ENCODE assay signal across 31 mouse cellular contexts in genomic region chr12:74357806-74358205, GRCm38 (mm10). TPM values are rescaled to one million over a fixed set of nuclear protein-coding genes. Genes with fewer than 3 reads are reported as not detected.
DNase-seq lines count a peak whose midpoint lies in the region; ATAC-seq and TF ChIP-seq lines count a peak whose summit lies in the region.
"Had no signal": no experiment of that assay in that cellular context is flagged by ENCODE, and none has a peak within 500 bp of the region (broad histone marks: within the 10 kb centered on the region; RNA-seq: fewer than 3 reads in every experiment).

No protein-coding gene starts in this region.

- H3K36me3 ChIP-seq in forebrain, postnatal 0 days (ENCODE audit: insufficient read depth) = no peaks in the 10 kb centered on the region
- no peaks in the 10 kb centered on the region for H3K36me3 ChIP-seq in forebrain, embryonic 14.5 days (ENCODE audit: control insufficient read depth, insufficient read depth, low read length)
- no peaks in the 10 kb centered on the region for H3K36me3 ChIP-seq in kidney, postnatal 0 days (ENCODE audit: insufficient read depth, low read length)
- H3K36me3 ChIP-seq in stomach, embryonic 14.5 days (ENCODE audit: control insufficient read depth, insufficient read depth, low read length) = no peaks in the 10 kb centered on the region
- no peaks in the 10 kb centered on the region for H3K36me3 ChIP-seq in stomach, postnatal 0 days (ENCODE audit: control insufficient read depth, insufficient read depth, low read length)
- no peaks in the 10 kb centered on the region for H3K36me3 ChIP-seq in stomach, embryonic 16.5 days (ENCODE audit: control insufficient read depth, insufficient read depth, low read length)
- H3K36me3 ChIP-seq in hindbrain, embryonic 12.5 days = no peaks in the 10 kb centered on the region
- H3K36me3 ChIP-seq: embryonic facial prominence, embryonic 13.5 days; embryonic facial prominence, embryonic 15.5 days; forebrain, embryonic 10.5 days; forebrain, embryonic 12.5 days; forebrain, embryonic 15.5 days; G1E had no signal

- ATAC-seq in forebrain, postnatal 0 days = no peak
- no peak for ATAC-seq in forebrain, embryonic 14.5 days
- no peak for ATAC-seq in kidney, postnatal 0 days (replicated peaks; ENCODE audit: low FRiP score, low read depth)
- ATAC-seq in stomach, embryonic 14.5 days (ENCODE audit: insufficient number of reproducible peaks, insufficient read depth, low FRiP score, low read depth) = peak; percentile 65; the same call in 1 of the 2 replicates
- ATAC-seq in stomach, postnatal 0 days (ENCODE audit: low FRiP score, low TSS enrichment) = no peak
- peak; percentile 40; the same call in 1 of the 2 replicates for ATAC-seq in stomach, embryonic 16.5 days (ENCODE audit: insufficient read depth, low FRiP score)
- ATAC-seq in hindbrain, embryonic 12.5 days (ENCODE audit: low FRiP score) = no peak
- ATAC-seq: activated CD4-positive, CD25-positive, alpha-beta regulatory T cell, adult 4 months; CD4-positive, CD25-positive, alpha-beta regulatory T cell, adult 4 months; forebrain, embryonic 15.5 days; Patski had no signal

- no peaks in the 10 kb centered on the region for H3K9me3 ChIP-seq in forebrain, postnatal 0 days (ENCODE audit: low read length)
- H3K9me3 ChIP-seq in forebrain, embryonic 14.5 days (replicated peaks; ENCODE audit: control insufficient read depth, low read length) = no peaks in the 10 kb centered on the region
- H3K9me3 ChIP-seq in kidney, postnatal 0 days (replicated peaks; ENCODE audit: low read length) = no peaks in the 10 kb centered on the region
- no peaks in the 10 kb centered on the region for H3K9me3 ChIP-seq in stomach, embryonic 14.5 days (ENCODE audit: control insufficient read depth, low read depth, low read length)
- no peaks in the 10 kb centered on the region for H3K9me3 ChIP-seq in stomach, postnatal 0 days (ENCODE audit: control insufficient read depth, low read length)
- H3K9me3 ChIP-seq in stomach, embryonic 16.5 days (replicated peaks; ENCODE audit: control insufficient read depth, low read length) = no peaks in the 10 kb centered on the region
- no peaks in the 10 kb centered on the region for H3K9me3 ChIP-seq in hindbrain, embryonic 12.5 days (replicated peaks)
- H3K9me3 ChIP-seq: embryonic facial prominence, embryonic 13.5 days; embryonic facial prominence, embryonic 15.5 days; forebrain, embryonic 10.5 days; forebrain, embryonic 12.5 days; forebrain, embryonic 15.5 days had no signal

- WGBS in forebrain, postnatal 0 days = 42% methylated on average over 6 of the region's 6 CpGs
- 44% methylated on average over 6 of the region's 6 CpGs for WGBS in forebrain, embryonic 14.5 days
- WGBS in kidney, postnatal 0 days = 38% methylated on average over 6 of the region's 6 CpGs
- WGBS in stomach, embryonic 14.5 days = 24% methylated on average over 6 of the region's 6 CpGs
- WGBS in stomach, postnatal 0 days = 36% methylated on average over 6 of the region's 6 CpGs
- WGBS in stomach, embryonic 16.5 days = 36% methylated on average over 6 of the region's 6 CpGs
- 79% methylated on average over 6 of the region's 6 CpGs for WGBS in hindbrain, embryonic 12.5 days

- no peak overlapping the region for H3K27ac ChIP-seq in forebrain, postnatal 0 days (ENCODE audit: low read depth, low read length)
- no peak overlapping the region for H3K27ac ChIP-seq in forebrain, embryonic 14.5 days (ENCODE audit: low read depth, low read length)
- H3K27ac ChIP-seq in kidney, postnatal 0 days = no peak overlapping the region
- H3K27ac ChIP-seq in stomach, embryonic 14.5 days (ENCODE audit: low read length) = peak overlapping the region; percentile 21; the same call in 1 of the 2 replicates
- no peak overlapping the region for H3K27ac ChIP-seq in stomach, postnatal 0 days (replicated peaks)
- H3K27ac ChIP-seq in stomach, embryonic 16.5 days (ENCODE audit: low read length) = no peak overlapping the region
- no peak overlapping the region for H3K27ac ChIP-seq in hindbrain, embryonic 12.5 days
- H3K27ac ChIP-seq: embryonic facial prominence, embryonic 13.5 days; embryonic facial prominence, embryonic 15.5 days; forebrain, embryonic 10.5 days; forebrain, embryonic 12.5 days; forebrain, embryonic 15.5 days had no signal

- H3K4me3 ChIP-seq in forebrain, postnatal 0 days (ENCODE audit: low read depth, low read length) = no peak overlapping the region
- no peak overlapping the region for H3K4me3 ChIP-seq in forebrain, embryonic 14.5 days (ENCODE audit: low read depth, low read length)
- H3K4me3 ChIP-seq in kidney, postnatal 0 days (replicated peaks; ENCODE audit: low read depth, low read length) = no peak overlapping the region
- no peak overlapping the region for H3K4me3 ChIP-seq in stomach, embryonic 14.5 days (ENCODE audit: low read depth, low read length)
- H3K4me3 ChIP-seq in stomach, postnatal 0 days (ENCODE audit: low read depth, low read length) = no peak overlapping the region
- H3K4me3 ChIP-seq in stomach, embryonic 16.5 days (replicated peaks; ENCODE audit: low read length) = no peak overlapping the region
- H3K4me3 ChIP-seq in hindbrain, embryonic 12.5 days = no peak overlapping the region
- H3K4me3 ChIP-seq: embryonic facial prominence, embryonic 13.5 days; embryonic facial prominence, embryonic 15.5 days; erythroblast, embryonic 14.5 days; forebrain, embryonic 10.5 days; forebrain, embryonic 12.5 days; forebrain, embryonic 15.5 days had no signal

- H3K4me1 ChIP-seq in forebrain, postnatal 0 days (ENCODE audit: insufficient read depth) = 0 out of 2 replicates have a peak, but pooled peaks cover 2% of the 10 kb centered on the region
- H3K4me1 ChIP-seq in forebrain, embryonic 14.5 days (ENCODE audit: control insufficient read depth, insufficient read depth, low read length) = no peaks in the 10 kb centered on the region
- no peaks in the 10 kb centered on the region for H3K4me1 ChIP-seq in kidney, postnatal 0 days (replicated peaks; ENCODE audit: insufficient read depth, low read length)
- H3K4me1 ChIP-seq in stomach, embryonic 14.5 days (ENCODE audit: control insufficient read depth, insufficient read depth, low read length) = 0 out of 2 replicates have a peak, but pooled peaks cover 3% of the 10 kb centered on the region
- no peaks in the 10 kb centered on the region for H3K4me1 ChIP-seq in stomach, postnatal 0 days (replicated peaks; ENCODE audit: control insufficient read depth, insufficient read depth)
- no peaks in the 10 kb centered on the region; the same call in 1 of the 2 replicates for H3K4me1 ChIP-seq in stomach, embryonic 16.5 days (ENCODE audit: control insufficient read depth, insufficient read depth, low read length)
- H3K4me1 ChIP-seq in hindbrain, embryonic 12.5 days = no peaks in the 10 kb centered on the region
- H3K4me1 ChIP-seq: embryonic facial prominence, embryonic 15.5 days; forebrain, embryonic 12.5 days; forebrain, embryonic 15.5 days had no signal

- 0 out of 2 replicates have a peak, but pooled peaks have one; percentile 3 for TF ChIP-seq CTCF in forebrain, postnatal 0 days (IDR thresholded peaks at IDR 0.05; ENCODE audit: low read depth)
- no peak for TF ChIP-seq CTCF in kidney, postnatal 0 days (IDR thresholded peaks at IDR 0.05; ENCODE audit: low read depth)
- no peak for TF ChIP-seq CTCF in stomach, postnatal 0 days (IDR thresholded peaks at IDR 0.05; ENCODE audit: low read depth)

- no peak overlapping the region for H3K4me2 ChIP-seq in forebrain, postnatal 0 days (ENCODE audit: low read depth)
- H3K4me2 ChIP-seq in forebrain, embryonic 14.5 days (ENCODE audit: low read length) = no peak overlapping the region
- H3K4me2 ChIP-seq in kidney, postnatal 0 days (ENCODE audit: low read length) = no peak overlapping the region
- H3K4me2 ChIP-seq in stomach, embryonic 14.5 days (replicated peaks; ENCODE audit: low read depth, low read length) = no peak overlapping the region
- H3K4me2 ChIP-seq in stomach, postnatal 0 days (replicated peaks; ENCODE audit: low read depth) = no peak overlapping the region
- H3K4me2 ChIP-seq in stomach, embryonic 16.5 days (ENCODE audit: low read depth, low read length) = no peak overlapping the region
- no peak overlapping the region for H3K4me2 ChIP-seq in hindbrain, embryonic 12.5 days (replicated peaks)
- H3K4me2 ChIP-seq: embryonic facial prominence, embryonic 13.5 days; embryonic facial prominence, embryonic 15.5 days; forebrain, embryonic 12.5 days; forebrain, embryonic 15.5 days had no signal

- no peak overlapping the region for H3K9ac ChIP-seq in forebrain, postnatal 0 days
- H3K9ac ChIP-seq in forebrain, embryonic 14.5 days (ENCODE audit: low read length) = no peak overlapping the region
- no peak overlapping the region for H3K9ac ChIP-seq in kidney, postnatal 0 days (ENCODE audit: low read depth, low read length)
- H3K9ac ChIP-seq in stomach, embryonic 14.5 days (replicated peaks; ENCODE audit: low read depth, low read length) = no peak overlapping the region
- H3K9ac ChIP-seq in stomach, postnatal 0 days (ENCODE audit: low read length) = no peak overlapping the region
- H3K9ac ChIP-seq in stomach, embryonic 16.5 days (ENCODE audit: low read length) = no peak overlapping the region
- no peak overlapping the region for H3K9ac ChIP-seq in hindbrain, embryonic 12.5 days
- H3K9ac ChIP-seq: embryonic facial prominence, embryonic 13.5 days; embryonic facial prominence, embryonic 15.5 days; forebrain, embryonic 12.5 days; forebrain, embryonic 15.5 days had no signal

- no peak for TF ChIP-seq EP300 in stomach, postnatal 0 days (optimal IDR thresholded peaks at IDR 0.05)

- no peaks in the 10 kb centered on the region for H3K27me3 ChIP-seq in forebrain, postnatal 0 days (ENCODE audit: insufficient read depth, low read length)
- H3K27me3 ChIP-seq in forebrain, embryonic 14.5 days (replicated peaks; ENCODE audit: control insufficient read depth, insufficient read depth, low read length) = no peaks in the 10 kb centered on the region
- H3K27me3 ChIP-seq in kidney, postnatal 0 days (ENCODE audit: insufficient read depth, low read length) = no peaks in the 10 kb centered on the region
- no peaks in the 10 kb centered on the region for H3K27me3 ChIP-seq in stomach, embryonic 14.5 days (ENCODE audit: control insufficient read depth, insufficient read depth, low read length)
- H3K27me3 ChIP-seq in stomach, postnatal 0 days (ENCODE audit: control insufficient read depth, insufficient read depth, low read length) = no peaks in the 10 kb centered on the region
- H3K27me3 ChIP-seq in stomach, embryonic 16.5 days (ENCODE audit: control insufficient read depth, insufficient read depth, low read length) = no peaks in the 10 kb centered on the region
- H3K27me3 ChIP-seq in hindbrain, embryonic 12.5 days = no peaks in the 10 kb centered on the region
- H3K27me3 ChIP-seq: CH12.LX; embryonic facial prominence, embryonic 13.5 days; embryonic facial prominence, embryonic 15.5 days; forebrain, embryonic 12.5 days; forebrain, embryonic 15.5 days had no signal

- DNase-seq in forebrain, postnatal 0 days = no peak
- no peak for DNase-seq in forebrain, embryonic 14.5 days (ENCODE audit: low spot score)
- peak; percentile 20 for DNase-seq in kidney, postnatal 0 days (ENCODE audit: low spot score)
- DNase-seq in kidney, postnatal 25 days = no peak
- no peak for DNase-seq in stomach, postnatal 0 days (ENCODE audit: low spot score)
- DNase-seq: adrenal gland, adult 8-10 months; adrenal gland, postnatal 14 days; adrenal gland, postnatal 36 days; B cell, adult 2 months; cerebellum, adult 11-12 months; cerebellum, adult 2 months; cerebellum, adult 9-10 months; cerebellum, postnatal 10 days; cerebellum, postnatal 25 days had no signal

RNA-seq across cellular contexts. Expression of gene Gm11042, which starts 41.6 kb away (rescaled TPM):
- total RNA-seq in forebrain, postnatal 0 days (2014; rRNA removed) = not detected in 2 replicates
- not detected in 2 replicates for polyA plus RNA-seq in forebrain, postnatal 0 days (2015; fragmentation: Nextera tagmentation; extraction: Ambion mirVana)
- polyA plus RNA-seq in forebrain, embryonic 14.5 days (2014; fragmentation: Nextera tagmentation; extraction: Ambion mirVana) = not detected in 2 replicates
- polyA plus RNA-seq in kidney, postnatal 0 days (2015; fragmentation: Nextera tagmentation; extraction: Ambion mirVana) = not detected in 2 replicates
- not detected in 2 replicates for polyA plus RNA-seq in stomach, embryonic 14.5 days (2014; fragmentation: Nextera tagmentation; extraction: Ambion mirVana)
- polyA plus RNA-seq in stomach, postnatal 0 days (2015; fragmentation: Nextera tagmentation; extraction: Ambion mirVana) = not detected in 2 replicates
- not detected in 2 replicates for polyA plus RNA-seq in stomach, embryonic 16.5 days (2015; fragmentation: Nextera tagmentation; extraction: Ambion mirVana)
- polyA plus RNA-seq in hindbrain, embryonic 12.5 days (2016; fragmentation: Nextera tagmentation; extraction: Ambion mirVana) = not detected in 2 replicates
- total RNA-seq: adrenal gland, adult 18-20 months; adrenal gland, adult 8-10 months; adrenal gland, postnatal 14 days; adrenal gland, postnatal 36 days; CH12.LX; G1E had no signal
- polyA plus RNA-seq: activated CD4-positive, CD25-positive, alpha-beta regulatory T cell, adult 4 months; CD4-positive, CD25-positive, alpha-beta regulatory T cell, adult 4 months; cerebellum, adult 2 months; cortical plate, adult 2 months; embryonic facial prominence, embryonic 11.5 days; embryonic facial prominence, embryonic 13.5 days; embryonic facial prominence, embryonic 15.5 days; erythroblast, embryonic 14.5 days; forebrain, embryonic 10.5 days; forebrain, embryonic 12.5 days; forebrain, embryonic 15.5 days; G1E; Patski had no signal

Comparison
In these comparisons a context has a peak if more than half of its experiments do, and no peak if none do; other contexts are left out.
1. ATAC-seq: peak in stomach, embryonic 14.5 days (single experiment) and stomach, embryonic 16.5 days (single experiment); none in forebrain, postnatal 0 days (single experiment), forebrain, embryonic 14.5 days (single experiment), kidney, postnatal 0 days (single experiment), stomach, postnatal 0 days (single experiment) and hindbrain, embryonic 12.5 days (single experiment).